Mouse (Mus musculus) cerebellum, adult (tissue): ENCODE results near the gene Zfp354b.
A peak's percentile ranks its signal among the peaks of the same experiment; 100 is the strongest.

ENCODE experiments used
- ATAC-seq: cut with Nextera tagmentation; 2 replicates; pipeline ENCODE4 v1.9.2; 2017; ENCODE audit warnings: mild to moderate bottlenecking, moderate library complexity, mixed read lengths; ENCODE audit not compliant: insufficient number of reproducible peaks, low FRiP score, low TSS enrichment

Zfp354b gene

GRCm38 (mm10) chr11:50931451-50931866 lies at the start of gene Zfp354b:
Gene Zfp354b (minus strand): TSS chr11:50931633.
- peak; percentile 96 for ATAC-seq

- no peak for ATAC-seq
Observed at GRCm38 (mm10) chr11:50977216-50977615, 45.8 kb upstream of the Zfp354b start.

DNA sequence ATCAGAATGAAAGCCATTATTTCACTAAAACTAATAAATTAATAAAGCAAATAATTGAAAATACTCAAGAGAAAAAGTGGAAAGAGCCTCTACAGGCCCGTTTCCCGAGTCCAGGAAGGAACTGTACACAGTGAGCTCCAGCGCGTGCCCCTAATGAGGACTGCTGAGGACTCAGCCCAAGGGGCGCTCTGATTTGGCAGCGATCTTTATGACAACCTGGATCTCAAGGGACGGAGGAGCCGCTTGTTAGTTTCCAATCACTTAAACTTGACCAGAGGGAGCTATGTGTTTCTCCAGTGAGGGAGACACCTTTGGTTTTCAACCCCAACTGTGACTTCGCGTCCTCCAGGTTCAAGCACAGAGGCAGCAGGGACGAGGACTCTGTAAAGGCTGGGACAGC lies 34.8 kb upstream of the Zfp354b start, which contains the start of gene Olfr1378:
Gene Olfr1378 (plus strand): TSS at position 301 of the 400 bp plus-strand sequence.
- ATAC-seq: no peak

GRCm38 (mm10) chr11:50964886-50965285 lies 33.5 kb upstream of the Zfp354b start:
- no peak for ATAC-seq

DNA sequence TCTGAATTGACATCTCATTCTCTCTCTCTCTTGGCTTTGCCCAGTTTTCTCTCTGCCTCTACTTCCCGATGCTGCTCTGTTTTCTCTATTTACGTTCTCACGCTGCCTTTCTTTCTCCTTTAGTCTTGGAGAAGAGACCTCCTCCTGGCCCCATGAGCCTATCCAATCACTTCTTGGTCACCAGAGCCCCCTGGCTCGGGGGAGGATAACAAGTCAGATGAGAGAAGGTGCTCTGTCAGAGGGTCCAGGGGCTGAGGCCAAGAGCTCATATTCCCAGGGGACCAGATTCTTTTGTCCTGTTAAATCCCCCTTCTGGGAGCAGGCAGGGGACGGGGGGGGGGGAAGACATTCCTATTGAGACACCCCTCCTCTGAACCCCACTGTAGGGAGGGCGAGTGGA lies 22.2 kb upstream of the Zfp354b start, which contains the start of gene Prop1:
Gene Prop1 (minus strand): TSS at position 101 of the 400 bp plus-strand sequence.
- no peak for ATAC-seq

GRCm38 (mm10) chr11:50952290-50952689 lies 20.9 kb upstream of the Zfp354b start:
- ATAC-seq: no peak

DNA sequence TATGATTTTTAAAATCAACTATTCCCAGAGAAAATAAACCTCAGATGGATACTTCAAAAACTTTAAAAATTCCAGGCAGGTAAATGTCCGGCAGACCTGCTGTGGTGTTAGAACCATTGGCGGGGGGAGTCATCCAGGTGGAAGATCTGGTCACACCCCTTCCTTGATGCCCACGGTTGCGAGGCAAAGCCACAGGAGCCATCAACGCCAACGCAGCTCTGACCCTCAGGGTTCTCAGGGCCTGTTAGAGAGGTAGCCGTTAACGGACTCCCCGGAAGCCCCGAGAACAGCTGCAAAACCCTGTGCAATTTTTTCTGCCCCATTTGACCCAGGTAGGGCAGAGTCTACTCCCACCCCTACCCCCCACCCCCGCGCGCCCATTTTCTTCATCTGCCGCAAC lies 12.1 kb upstream of the Zfp354b start, which contains the start of gene 4933414I15Rik:
Gene 4933414I15Rik (minus strand): TSS at position 260 of the 400 bp plus-strand sequence.
- no peak for ATAC-seq

GRCm38 (mm10) chr11:50942386-50942785 lies 11.0 kb upstream of the Zfp354b start:
- no peak for ATAC-seq

- peak; percentile 40; the same call in 1 of the 2 replicates for ATAC-seq
Observed at GRCm38 (mm10) chr11:50939621-50940366, 8.4 kb upstream of the Zfp354b start.

GRCm38 (mm10) chr11:50938435-50938834 lies 7.0 kb upstream of the Zfp354b start:
- ATAC-seq: no peak

DNA sequence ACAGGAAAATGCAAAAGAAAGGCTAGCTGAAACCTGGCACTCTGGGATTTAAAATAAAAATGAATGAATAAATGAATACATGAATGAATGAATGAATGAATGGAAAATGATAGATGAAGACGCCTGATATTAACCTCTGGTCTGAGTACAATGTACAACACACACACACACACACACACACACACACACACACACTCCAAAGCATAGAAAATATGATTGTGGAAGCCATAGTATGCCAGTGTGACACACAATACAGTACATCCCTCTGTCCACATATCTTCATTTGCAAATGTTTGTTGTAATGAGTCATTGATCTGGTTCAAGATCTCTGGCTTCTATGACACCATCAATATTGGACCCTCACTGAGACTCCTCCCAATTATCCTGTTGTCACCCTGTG lies 607 bp upstream of the Zfp354b start:
- ATAC-seq: no peak

DNA sequence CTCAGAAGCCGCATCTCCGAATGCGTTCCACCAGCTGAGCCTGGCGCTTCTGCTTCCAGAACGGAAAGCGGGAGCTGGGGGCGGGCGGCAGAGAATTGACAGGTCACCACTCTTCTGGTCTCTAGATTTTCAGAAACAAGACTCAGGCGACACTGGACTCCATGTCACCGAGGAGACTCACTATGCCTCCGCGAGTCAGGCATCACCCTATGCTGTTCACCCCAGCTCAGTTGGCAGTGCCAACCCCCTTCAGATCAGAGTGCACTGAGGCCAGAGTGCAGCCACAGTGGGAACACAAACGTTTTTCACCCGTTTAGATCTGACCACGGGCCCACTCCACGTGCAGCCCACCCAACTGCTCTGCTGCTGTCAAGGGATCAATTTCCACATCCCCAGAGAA lies 412 bp downstream of the Zfp354b start:
- peak; percentile 41 for ATAC-seq

GRCm38 (mm10) chr11:50930469-50931014 lies 891 bp downstream of the Zfp354b start:
- ATAC-seq: no peak

GRCm38 (mm10) chr11:50915671-50916320 lies 15.6 kb downstream of the Zfp354b start, which contains the start of gene Zfp2:
Gene Zfp2 (minus strand): TSS chr11:50916165.
- peak; percentile 99 for ATAC-seq

- ATAC-seq: no peak
Observed at GRCm38 (mm10) chr11:50914461-50914860, 17.0 kb downstream of the Zfp354b start.

DNA sequence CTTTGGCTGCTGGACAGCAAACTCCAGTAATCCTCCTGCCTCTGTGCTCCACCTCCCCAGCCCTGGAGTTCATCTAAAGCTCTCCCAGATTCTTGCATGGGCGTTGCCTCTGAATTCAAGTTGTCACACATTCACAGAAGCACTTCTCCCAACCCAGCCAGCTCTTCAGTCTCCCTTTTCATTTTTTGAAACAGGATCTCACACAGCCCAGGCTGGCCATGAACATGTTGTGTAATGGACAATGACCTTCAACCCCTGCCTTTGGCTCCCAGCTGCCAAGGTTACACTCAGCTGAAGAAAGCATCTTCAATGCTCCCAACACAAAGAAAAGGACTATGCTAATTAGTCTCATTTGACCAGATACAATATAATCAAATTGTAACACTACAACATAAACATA lies 18.1 kb downstream of the Zfp354b start:
- no peak for ATAC-seq

DNA sequence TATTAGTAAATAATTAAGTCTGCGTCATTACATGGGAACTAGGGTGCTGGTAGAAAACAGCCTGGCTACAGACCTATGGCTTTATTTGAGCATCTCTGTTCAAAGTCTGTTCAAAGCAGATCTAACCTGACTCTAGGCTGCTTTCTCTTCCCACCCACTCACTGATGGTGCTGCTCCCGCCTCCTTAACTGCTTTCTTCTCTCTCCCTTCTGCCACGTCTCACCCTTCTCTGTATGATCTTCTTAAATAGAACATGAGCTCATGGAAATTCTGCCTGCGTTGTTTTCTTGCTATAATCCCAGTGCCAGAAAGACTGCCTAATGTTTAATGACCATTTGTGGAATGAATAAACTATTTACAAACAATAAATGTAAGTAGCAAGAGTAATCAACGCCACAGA lies 23.3 kb downstream of the Zfp354b start:
- no peak for ATAC-seq

- no peak for ATAC-seq
Observed at GRCm38 (mm10) chr11:50897359-50897758, 34.1 kb downstream of the Zfp354b start.

- no peak for ATAC-seq
Observed at GRCm38 (mm10) chr11:50892441-50892840, 39.0 kb downstream of the Zfp354b start.

GRCm38 (mm10) chr11:50887390-50888128 lies 43.9 kb downstream of the Zfp354b start, which contains the start of gene Zfp454:
Gene Zfp454 (minus strand): TSS chr11:50887651.
- peak; percentile 96 for ATAC-seq
